Mouse (Mus musculus) left cerebral cortex, adult 11 months (tissue): ENCODE results near the gene Grb2.

Experiments
- DNase-seq: peaks from one replicate; pipeline ENCODE4 v3.0.0; 2022; ENCODE audit warnings: low spot score

Gene Grb2

DNA sequence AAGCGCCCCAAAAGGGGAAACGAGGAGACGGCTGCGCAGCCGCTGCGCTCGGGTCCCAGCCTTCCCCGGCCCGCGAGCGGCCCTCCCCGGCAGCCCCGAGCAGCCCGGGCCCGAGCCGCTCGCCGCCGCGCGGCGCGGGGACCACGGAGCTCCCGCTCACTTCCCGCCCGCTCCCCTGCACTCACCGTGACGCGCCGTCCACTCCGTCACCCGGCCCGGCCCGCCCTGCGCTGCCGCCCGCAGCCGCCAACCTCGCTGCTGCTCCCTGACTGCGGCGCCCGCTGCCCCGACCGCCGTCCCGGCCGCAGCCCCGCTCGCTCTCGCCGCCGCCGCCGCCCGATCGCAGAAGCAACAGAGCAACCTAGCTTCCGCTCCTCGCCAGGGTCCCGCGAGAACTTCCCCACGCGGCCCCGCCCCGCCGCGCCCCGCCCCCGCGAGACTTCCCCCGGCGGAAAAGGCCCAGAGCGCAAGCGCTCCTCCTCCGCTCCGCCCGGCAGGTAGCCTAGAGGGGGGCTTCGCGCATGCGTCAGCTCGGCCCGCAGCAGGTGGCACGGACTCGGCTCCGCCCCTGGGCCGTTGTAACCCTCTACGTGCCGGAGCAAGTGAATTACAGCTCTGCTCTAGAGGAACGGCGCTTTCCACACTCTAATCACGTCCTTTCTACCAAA is at the start of gene Grb2:
Gene Grb2 (minus strand): TSS at position 389 of the 668 bp plus-strand sequence.
- DNase-seq = peak; percentile 96

DNA sequence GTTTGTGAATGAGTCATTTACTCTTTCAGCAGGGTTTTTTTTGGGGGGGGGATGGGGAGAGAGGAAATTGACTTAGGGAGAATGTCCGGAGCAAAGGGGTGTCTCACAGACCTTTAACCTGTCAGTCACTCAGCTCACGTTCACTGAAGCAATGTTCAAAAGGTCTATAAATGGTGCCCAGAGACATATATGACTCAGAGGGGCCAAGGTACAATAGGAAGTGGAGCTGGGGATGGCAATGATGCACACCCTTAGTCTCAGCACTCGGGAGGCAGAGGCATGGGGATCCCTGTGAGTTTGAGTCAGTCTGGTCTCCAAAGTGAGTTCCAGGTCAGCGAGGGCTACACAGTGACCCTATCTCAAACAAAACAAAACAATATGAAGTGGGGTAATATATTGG is 45.1 kb upstream of the Grb2 start:
- DNase-seq = no peak

- DNase-seq = no peak
Observed at GRCm38 (mm10) chr11:115752653-115753052, 44.3 kb upstream of the Grb2 start.

- no peak for DNase-seq
Observed at GRCm38 (mm10) chr11:115751725-115752124, 43.3 kb upstream of the Grb2 start.

DNA sequence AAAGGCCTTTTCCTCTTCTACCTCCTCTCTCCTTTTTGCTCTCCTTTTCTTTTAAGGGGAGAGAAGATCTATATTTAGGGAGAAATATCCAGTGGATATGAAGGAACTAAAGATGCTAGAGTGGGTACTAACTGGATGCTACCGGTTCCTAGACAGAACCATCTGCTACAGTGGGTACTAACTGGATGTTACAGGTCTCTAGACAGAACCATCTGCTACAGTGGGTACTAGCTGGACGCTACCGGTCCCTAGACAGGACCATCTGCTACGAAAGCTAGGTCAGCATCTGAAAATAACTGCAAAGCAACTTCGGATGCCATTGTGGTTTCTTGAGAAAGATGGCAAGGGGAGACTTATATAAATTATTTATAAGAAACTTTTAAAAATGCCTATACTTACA is 41.4 kb upstream of the Grb2 start:
- no peak for DNase-seq

DNA sequence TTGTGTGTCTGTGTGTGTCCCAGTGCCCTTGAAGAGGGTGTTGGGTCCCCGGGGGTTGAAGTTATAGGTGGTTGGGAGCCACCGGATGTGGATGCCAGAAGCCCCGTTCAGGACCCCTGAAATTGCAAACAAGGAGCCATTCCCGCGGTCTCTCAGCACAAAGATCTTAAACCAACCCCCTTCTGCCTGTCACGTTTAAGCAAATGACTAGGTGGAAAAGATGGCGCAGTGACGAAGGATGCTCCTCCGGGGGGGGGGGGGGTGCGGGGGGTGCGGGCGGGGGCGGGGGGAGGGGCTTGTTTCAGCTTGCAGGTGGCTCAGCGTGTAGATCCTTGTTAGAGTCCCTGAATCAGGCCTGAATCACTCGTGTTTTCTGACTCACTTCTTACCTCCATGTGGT is 39.0 kb upstream of the Grb2 start:
- DNase-seq = no peak

GRCm38 (mm10) chr11:115746762-115747161 is 38.4 kb upstream of the Grb2 start:
- no peak for DNase-seq

- DNase-seq = no peak
Observed at GRCm38 (mm10) chr11:115746109-115746508, 37.7 kb upstream of the Grb2 start.

- no peak for DNase-seq
Observed at GRCm38 (mm10) chr11:115744385-115744784, 36.0 kb upstream of the Grb2 start.

DNA sequence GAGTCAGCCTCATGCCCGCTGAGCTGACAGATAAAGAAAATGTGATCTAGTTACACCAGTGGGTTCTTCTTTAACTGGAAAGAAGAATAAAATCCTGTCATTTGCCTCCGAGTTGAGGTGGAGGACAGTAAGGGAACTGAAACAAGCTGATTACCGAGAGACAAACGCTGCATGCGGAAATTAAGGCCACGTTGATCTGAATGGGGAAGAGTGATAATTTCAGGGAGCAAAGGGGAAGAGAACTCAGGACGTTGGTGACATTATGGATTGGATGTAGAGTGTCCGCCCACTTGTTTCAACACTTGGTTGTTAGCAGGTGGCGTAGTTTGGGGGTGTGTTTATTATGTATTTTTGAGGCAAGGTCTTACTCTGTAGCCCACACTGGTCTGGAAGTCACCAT is 34.5 kb upstream of the Grb2 start:
- DNase-seq = no peak

GRCm38 (mm10) chr11:115741070-115741469 is 32.7 kb upstream of the Grb2 start:
- no peak for DNase-seq

DNA sequence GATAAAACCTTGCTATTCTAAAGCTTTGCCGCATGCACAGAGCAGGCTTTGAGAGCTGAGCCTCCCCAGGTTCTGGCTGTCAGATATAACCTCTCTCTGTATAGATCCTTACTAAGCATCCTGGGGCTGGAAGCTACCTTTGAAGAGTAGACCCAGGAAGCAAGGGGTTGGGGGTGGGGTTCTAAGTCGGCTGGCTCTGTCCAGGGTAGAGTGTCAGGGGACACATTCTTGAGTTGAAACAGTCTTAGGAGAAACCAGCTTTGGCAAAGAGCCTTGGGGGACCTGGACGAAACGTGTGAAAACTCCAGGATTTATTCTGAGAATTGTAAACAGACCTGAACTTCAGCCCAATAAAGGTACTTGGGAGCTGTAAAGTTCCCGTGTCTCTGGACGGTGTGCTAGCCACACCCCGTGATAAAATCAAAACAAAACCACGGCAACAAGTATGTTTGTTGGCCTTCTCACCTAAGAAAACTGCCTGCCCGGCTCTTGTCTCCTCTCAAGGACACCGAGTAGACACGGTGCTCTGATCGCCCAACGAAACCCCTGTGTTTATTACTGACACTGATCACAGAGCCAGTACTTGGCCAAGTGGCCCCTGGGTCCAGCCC is 30.0 kb upstream of the Grb2 start:
- DNase-seq = no peak

DNA sequence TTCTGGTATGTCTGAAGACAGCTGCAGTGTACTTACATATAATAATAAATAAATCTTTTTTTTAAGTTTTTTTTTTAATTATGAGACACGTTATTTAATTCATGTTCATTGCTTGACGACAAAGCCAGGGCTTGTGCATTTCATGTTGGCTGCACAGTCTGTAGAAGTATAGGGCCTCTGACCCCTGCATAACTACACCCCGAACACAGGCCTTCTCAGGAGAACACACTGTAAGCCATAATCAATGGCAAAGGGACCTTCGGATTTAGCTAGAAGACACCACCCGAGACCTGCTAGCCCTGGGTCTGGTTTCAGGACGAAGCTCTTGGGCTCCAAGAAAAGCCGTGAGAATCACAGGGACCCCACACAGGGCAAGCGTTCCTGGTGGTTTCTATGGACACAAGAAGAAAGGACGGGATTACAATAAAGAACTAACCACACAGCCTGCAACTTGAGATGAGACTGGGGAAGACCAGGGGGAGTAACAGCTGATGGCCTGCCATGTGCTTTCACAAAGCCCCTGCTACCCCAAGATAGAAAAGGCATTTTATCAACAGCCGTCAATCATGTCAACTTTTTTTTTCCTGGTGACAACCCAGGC is 29.3 kb upstream of the Grb2 start:
- no peak for DNase-seq

GRCm38 (mm10) chr11:115734041-115734686 is 25.8 kb upstream of the Grb2 start:
- DNase-seq = no peak

GRCm38 (mm10) chr11:115723231-115723630 is 14.8 kb upstream of the Grb2 start:
- no peak for DNase-seq

- DNase-seq = no peak
Observed at GRCm38 (mm10) chr11:115722638-115723037, 14.2 kb upstream of the Grb2 start.

DNA sequence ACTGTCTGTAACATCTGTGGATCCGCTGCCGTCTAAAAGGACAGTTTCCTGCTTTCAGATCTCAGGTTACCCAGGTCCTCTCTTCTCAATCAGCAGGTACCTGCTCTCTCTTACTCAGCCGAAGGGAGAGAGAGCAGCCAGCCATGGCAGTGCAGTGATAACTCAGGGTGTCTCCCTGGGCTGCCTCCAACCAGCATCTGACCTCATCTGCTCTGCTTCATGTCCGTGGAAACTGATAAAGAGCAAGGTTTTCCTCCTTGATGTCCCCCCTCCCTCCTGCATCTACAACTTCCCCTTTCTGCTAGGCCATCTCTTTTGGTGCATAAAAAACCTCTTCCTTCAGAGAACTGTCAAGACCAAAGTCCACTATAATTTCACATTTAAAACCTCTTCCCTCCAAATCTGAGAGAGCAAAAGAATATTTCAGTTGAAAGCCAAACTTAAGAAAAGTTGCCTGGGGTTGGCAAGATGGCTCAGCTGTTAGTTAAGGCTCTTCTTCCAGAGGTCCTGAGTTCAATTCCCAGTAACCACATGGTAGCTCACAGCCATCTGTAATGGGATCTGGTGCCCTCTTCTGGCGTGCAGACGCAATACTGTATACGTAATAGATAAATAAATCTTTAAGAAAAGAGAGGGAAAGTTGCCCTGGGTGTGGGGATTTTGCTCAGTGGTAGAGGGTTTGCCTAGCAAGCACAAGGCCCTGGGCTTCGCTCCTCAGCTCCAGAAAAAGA is 9.4 kb upstream of the Grb2 start:
- DNase-seq = no peak

GRCm38 (mm10) chr11:115716410-115717338 is 8.3 kb upstream of the Grb2 start:
- DNase-seq = no peak

- DNase-seq = no peak
Observed at GRCm38 (mm10) chr11:115714491-115714890, 6.1 kb upstream of the Grb2 start.

DNA sequence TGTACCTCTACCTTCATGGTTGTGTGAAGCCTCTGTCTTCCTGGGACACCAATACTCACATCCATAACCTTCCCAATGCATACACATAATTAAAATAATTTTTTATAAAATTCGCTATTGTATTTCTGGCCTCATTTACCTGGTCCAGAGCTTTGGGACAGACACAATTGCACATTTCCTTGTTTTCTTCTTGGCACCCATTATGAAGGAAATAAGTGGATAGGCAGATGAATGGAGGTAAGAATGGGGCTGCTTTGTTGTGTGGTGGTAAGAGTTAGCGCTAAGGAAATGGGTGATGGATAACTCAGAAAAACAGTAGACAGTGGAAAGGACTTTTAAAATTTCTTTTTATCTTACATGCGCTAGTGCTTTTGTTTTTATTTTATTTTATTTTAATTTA is 5.0 kb upstream of the Grb2 start:
- DNase-seq = no peak

GRCm38 (mm10) chr11:115712674-115713298 is 4.4 kb upstream of the Grb2 start:
- no peak for DNase-seq
